Mouse (Mus musculus) retina, postnatal 1 day (tissue): ENCODE measurements around the gene Hunk.

Source experiments
- DNase-seq: peaks from one replicate; pipeline ENCODE4 v3.0.0-alpha.2; 2012

Hunk gene

GRCm38 (mm10) chr16:90394761-90395160, 8.9 kb downstream of the Hunk start:
- DNase-seq: no peak

- no peak for DNase-seq
These were observed 10.3 kb downstream of the Hunk start for GRCm38 (mm10) chr16:90395996-90396556.

- no peak for DNase-seq
These were observed 11.1 kb downstream of the Hunk start for GRCm38 (mm10) chr16:90396882-90397281.

GRCm38 (mm10) chr16:90400314-90400713, 14.5 kb downstream of the Hunk start:
- DNase-seq: peak; percentile 70

- DNase-seq: peak; percentile 49
These were observed 15.3 kb downstream of the Hunk start for GRCm38 (mm10) chr16:90400906-90401666.

GRCm38 (mm10) chr16:90402292-90402691, 16.5 kb downstream of the Hunk start:
- DNase-seq: no peak

GRCm38 (mm10) chr16:90405195-90405594, 19.4 kb downstream of the Hunk start:
- no peak for DNase-seq

- DNase-seq: no peak
These were observed 19.8 kb downstream of the Hunk start for GRCm38 (mm10) chr16:90405599-90405998.

- peak; percentile 84 for DNase-seq
These were observed 21.9 kb downstream of the Hunk start for GRCm38 (mm10) chr16:90407541-90408289.

- DNase-seq: no peak
These were observed 26.6 kb downstream of the Hunk start for GRCm38 (mm10) chr16:90412096-90413082.

- DNase-seq: no peak
These were observed 30.8 kb downstream of the Hunk start for GRCm38 (mm10) chr16:90416621-90417020.

GRCm38 (mm10) chr16:90418661-90419060, 32.8 kb downstream of the Hunk start:
- peak; percentile 74 for DNase-seq

GRCm38 (mm10) chr16:90421145-90421544, 35.3 kb downstream of the Hunk start:
- DNase-seq: no peak

- peak; percentile 71 for DNase-seq
These were observed 35.7 kb downstream of the Hunk start for GRCm38 (mm10) chr16:90421551-90421950.

GRCm38 (mm10) chr16:90422108-90422529, 36.3 kb downstream of the Hunk start:
- DNase-seq: peak; percentile 54

- peak; percentile 82 for DNase-seq
These were observed 38.1 kb downstream of the Hunk start for GRCm38 (mm10) chr16:90423898-90424297.

- no peak for DNase-seq
These were observed 38.6 kb downstream of the Hunk start for GRCm38 (mm10) chr16:90424391-90424790.

GRCm38 (mm10) chr16:90426234-90426633, 40.4 kb downstream of the Hunk start:
- DNase-seq: no peak

- DNase-seq: no peak
These were observed 42.2 kb downstream of the Hunk start for GRCm38 (mm10) chr16:90427838-90428630.

- no peak for DNase-seq
These were observed 47.7 kb downstream of the Hunk start for GRCm38 (mm10) chr16:90433551-90433950.

GRCm38 (mm10) chr16:90435231-90435630, 49.4 kb downstream of the Hunk start:
- no peak for DNase-seq

- DNase-seq: no peak
These were observed 51.5 kb downstream of the Hunk start for GRCm38 (mm10) chr16:90437276-90437675.
